Mouse (Mus musculus) adrenal gland, postnatal 14 days (tissue): ENCODE measurements around the gene Gimap9. TPM values are rescaled to one million over a fixed set of nuclear protein-coding genes. Genes with fewer than 3 reads are reported as not detected.

Experiments
- DNase-seq: peaks from one replicate; pipeline ENCODE4 v3.0.0; 2021; ENCODE audit warnings: mixed read lengths
- long read RNA-seq, 2 experiments: library from polyadenylated mRNA; stranded (forward); transcript quantifications; one replicate each; pipeline ENCODE4 v2.0.0; 2021
- total RNA-seq: library from RNA; stranded (reverse); gene quantifications from 2 replicates; pipeline ENCODE4 v1.2.3, GENCODE M21; 2021

Gene Gimap9
- total RNA-seq: 6.5 and 12.1 TPM in 2 replicates
- long read RNA-seq, experiment 1, transcript Gimap9-201 (2 exons, 1,384 nt): major isoform, 8 of 9 reads
- long read RNA-seq, experiment 1, partial matches to known transcripts: 0 of 9 reads
- long read RNA-seq, experiment 1, other reads (novel, unspliced or antisense): 1 of 9 reads
- long read RNA-seq, experiment 2, partial matches to known transcripts: 0 of 4 reads
- long read RNA-seq, experiment 2, other reads (novel, unspliced or antisense): 1 of 4 reads

- DNase-seq: peak; percentile 54
These were observed at the start of gene Gimap9 for GRCm38 (mm10) chr6:48675931-48676859. Gene Gimap9, plus strand, starts transcription at chr6:48676129.

DNA sequence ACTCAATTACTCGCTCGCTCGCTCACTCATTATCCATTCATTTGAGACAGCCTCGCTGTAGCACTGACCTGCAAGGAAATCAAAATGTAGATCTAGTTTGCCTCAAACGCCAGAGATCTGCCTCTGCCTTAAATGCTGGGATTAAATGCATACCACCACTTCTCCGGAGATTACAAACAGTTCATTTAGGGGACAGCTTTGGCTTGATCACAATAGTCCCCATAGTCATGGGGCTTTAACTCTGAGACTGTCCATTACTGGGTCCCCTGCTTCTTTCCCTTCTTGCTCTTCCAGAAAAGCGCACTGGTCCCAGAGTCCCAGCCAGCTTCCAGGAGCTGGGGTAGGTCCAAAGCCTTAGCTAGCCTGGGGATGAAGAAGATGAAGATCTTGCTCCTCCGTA, 49.5 kb upstream of the Gimap9 start, which contains the start of gene AI854703:
Gene AI854703 (plus strand): TSS at position 301 of the 400 bp plus-strand sequence.
- DNase-seq: no peak

DNA sequence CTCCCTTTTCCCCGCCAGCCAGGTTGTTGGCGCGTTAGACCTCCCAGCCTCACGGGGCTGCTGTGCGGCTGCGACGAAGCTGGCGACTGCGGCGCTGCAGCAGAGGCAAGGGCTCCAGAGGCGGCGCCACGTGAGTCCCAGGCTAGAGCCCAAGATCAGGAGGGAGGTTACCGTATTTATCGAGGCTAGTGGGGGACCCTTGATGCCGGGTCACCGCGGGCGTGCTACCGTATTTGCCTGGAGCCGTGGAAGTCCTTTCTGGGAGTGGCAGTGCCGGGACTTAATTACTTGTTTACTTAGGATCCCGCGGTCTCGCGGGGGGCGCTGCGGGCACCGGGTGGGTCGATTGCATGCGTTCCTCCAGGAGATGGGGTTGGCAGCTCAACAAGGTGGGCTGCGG, 48.9 kb upstream of the Gimap9 start:
- peak; percentile 78 for DNase-seq

DNA sequence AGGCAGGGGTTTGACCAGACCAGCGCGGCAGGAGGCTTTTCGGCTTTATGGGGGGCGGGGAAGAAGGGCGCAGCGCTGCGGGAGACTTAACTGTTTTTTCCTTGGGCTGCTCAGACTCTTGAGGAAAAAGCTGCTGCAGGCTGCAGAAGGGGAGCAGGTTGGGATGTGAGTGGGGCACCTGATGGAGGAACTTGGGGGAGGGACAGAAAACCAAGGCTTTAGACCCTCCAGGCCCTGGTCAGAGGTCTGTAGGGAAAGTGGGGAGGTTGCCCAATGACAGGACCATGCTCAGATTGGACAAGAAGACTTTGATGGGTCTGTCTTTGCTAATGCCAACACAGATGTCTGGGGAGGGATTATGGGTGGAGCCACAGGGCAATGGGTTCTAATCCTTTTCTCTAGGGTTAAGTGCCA, 48.4 kb upstream of the Gimap9 start:
- peak; percentile 39 for DNase-seq

DNA sequence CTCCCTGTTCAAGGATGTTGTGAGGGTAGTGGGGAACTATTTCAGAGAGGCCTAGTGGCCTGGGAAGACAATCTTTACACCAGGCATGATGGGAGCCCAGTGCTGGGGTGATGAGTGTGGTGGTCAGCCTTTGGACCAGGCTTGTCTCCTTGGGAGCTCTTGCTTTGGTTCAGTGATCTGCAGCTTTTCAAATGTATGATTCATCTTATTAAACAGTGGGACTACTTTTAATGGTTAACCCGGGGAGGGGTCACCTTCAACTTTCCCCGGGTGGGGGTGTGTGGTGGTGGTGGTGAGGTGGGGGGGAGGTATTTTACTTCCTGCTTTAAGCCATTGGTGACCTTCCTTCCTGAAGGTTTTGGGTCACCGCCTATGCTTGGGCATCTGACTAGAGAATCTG, 47.6 kb upstream of the Gimap9 start:
- no peak for DNase-seq

GRCm38 (mm10) chr6:48628808-48629660, 46.9 kb upstream of the Gimap9 start:
- DNase-seq: peak; percentile 38

- DNase-seq: no peak
These were observed 46.3 kb upstream of the Gimap9 start for GRCm38 (mm10) chr6:48629661-48630034.

GRCm38 (mm10) chr6:48630831-48631230, 45.1 kb upstream of the Gimap9 start:
- DNase-seq: no peak

DNA sequence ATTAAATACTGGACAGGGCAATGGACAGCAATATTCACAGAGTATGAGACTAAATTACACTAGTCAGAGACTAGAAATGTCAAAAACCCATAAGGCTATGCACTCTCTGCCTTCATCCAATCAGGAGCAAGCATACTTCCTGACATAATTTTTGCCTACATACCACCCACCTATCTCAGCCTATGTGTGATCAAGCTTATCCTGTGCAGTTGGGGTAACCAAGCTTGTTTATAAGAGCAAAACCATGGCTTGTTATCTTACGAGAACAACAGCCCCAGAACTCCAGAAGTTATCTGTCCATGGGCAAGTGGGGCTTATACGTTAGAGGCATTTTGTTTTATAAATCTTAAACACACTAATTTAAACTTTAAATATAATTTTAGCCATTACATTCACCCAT, 40.8 kb upstream of the Gimap9 start:
- DNase-seq: no peak

DNA sequence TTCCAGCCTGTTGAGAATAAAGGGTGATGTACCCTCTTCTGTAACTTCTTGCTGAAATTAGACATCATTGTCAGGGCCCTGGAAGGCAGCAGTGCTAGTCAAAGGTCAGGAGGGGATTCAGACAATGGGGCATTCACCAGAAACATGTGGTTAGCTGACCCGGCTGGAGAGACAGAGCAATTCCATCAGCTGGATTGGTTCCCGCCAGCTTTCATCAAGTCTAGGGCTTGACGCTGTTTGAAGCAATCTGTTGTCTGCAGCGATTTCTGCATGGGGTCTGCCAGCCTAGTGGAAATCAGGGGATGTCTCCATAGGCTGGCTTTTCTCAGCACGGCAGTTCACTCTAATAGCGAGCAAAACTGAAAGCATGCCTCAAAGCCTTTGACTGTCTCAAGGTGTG, 39.4 kb upstream of the Gimap9 start:
- DNase-seq: no peak

GRCm38 (mm10) chr6:48637811-48638500, 38.0 kb upstream of the Gimap9 start:
- no peak for DNase-seq

GRCm38 (mm10) chr6:48638553-48638952, 37.4 kb upstream of the Gimap9 start:
- no peak for DNase-seq

- DNase-seq: no peak
These were observed 34.5 kb upstream of the Gimap9 start for GRCm38 (mm10) chr6:48641391-48641790.

- peak; percentile 66 for DNase-seq
These were observed 33.1 kb upstream of the Gimap9 start for GRCm38 (mm10) chr6:48642764-48643292.

DNA sequence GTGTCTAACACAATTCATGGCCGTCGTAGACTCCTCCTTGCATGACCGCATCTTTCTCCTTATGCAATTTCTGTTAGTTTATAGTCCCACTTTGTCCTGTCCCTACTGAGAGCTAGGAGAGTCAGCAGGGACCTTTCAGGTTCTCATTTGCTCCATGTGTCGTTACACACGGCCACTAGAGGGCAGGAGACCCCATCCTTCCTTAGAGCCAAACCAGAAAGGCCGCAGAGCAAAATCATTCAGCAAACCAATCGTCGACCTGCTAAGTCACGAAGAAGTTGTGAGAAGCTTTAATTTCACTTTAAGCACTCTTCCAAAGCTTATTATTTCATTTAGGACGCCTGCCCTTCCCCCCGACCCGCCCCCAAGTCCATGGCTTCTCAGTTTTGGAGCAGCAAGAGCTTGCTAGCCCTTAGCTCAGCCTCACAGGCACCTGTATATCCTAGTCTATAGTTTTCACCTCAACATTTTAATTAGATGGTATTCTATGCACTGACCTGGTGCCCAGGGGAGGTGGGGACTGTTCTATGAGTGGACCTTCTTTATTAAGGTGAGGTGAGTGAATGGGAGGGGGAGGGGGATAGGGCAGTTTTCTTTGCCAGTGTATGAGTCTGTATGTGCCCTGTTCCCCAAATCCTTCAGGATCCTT, 30.1 kb upstream of the Gimap9 start:
- DNase-seq: peak; percentile 83

DNA sequence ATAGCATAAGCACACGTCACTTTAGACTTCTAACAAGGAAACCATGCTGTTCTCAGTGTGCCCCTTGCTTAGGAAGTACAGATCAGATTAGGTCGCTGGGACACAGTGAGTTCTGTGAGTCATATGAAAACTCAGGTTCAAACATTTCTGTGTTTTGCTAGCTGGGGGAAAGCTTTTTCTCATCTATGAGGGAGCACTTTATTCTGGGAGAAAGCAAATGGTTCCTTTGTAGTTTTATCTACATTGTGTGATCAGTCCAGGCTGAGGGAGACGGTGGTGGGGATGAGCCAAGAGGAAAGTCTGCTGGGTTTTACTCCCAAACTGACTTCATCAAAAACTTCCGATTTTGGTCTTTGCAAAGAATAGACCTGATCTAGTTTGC, 29.6 kb upstream of the Gimap9 start:
- no peak for DNase-seq

DNA sequence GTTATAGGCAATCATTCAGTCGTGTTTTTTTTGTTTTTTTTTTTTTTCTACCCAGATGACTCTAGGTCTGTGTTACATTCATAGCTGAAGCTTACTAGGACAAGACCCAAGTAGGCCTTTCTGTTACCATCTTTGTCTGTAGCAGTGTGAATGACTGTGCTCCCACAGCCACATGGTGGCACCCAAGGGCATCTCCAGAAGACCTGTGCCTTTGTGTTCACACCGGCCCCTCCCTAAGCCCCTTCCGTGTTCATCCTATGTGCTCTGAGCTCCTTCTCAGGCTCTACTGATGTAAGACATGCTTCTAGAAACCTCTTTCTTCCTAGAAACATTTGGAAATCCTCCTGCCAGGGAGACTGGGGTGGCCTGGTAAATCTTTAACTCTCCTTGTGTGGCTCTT, 28.9 kb upstream of the Gimap9 start, which contains the start of gene Gimap8:
Gene Gimap8 (plus strand): TSS at position 240 of the 400 bp plus-strand sequence.
- DNase-seq: peak; percentile 67

DNA sequence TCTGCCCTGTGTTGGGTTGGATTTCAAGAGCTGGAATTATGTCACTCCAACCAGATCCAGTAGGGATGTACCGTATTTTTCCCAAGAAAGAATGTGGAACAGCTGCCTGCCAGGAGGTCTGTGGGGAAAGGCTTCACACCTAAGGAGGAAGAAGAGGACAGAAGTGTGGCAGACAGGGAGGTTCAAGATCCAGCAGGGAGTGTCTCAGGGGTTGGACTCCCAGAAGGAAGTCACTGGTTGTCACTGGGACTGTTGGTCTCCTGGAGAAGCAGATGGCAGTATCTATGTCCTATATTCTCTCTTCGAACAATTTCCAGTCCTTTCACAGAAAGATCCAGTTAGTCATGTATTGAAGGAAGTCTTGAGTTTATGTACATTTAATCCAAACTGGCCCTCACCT, 28.3 kb upstream of the Gimap9 start:
- no peak for DNase-seq

- no peak for DNase-seq
These were observed 27.1 kb upstream of the Gimap9 start for GRCm38 (mm10) chr6:48648779-48649178.

DNA sequence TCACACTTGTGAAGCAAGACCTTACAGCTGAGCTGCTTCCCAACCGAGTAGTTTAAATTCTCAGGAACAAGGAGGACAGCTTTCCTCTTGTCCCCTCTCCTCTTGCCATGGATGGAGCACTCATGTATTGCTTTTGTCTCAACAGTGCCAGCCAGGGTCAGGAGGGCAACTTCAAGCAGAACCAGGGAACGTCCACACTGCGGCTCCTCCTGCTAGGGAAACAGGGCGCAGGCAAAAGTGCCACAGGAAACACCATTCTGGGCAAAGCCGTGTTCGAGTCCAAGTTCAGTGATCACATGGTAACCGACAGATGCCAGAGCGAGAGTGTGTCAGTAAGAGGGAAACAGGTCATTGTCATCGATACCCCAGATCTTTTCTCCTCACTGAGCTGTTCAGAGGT, 25.9 kb upstream of the Gimap9 start:
- no peak for DNase-seq

GRCm38 (mm10) chr6:48658721-48659120, 17.2 kb upstream of the Gimap9 start:
- no peak for DNase-seq
